Mouse (Mus musculus): ENCODE data around the gene Hist1h1c. TPM values are rescaled to one million over a fixed set of nuclear protein-coding genes. Genes with fewer than 3 reads are reported as not detected.
"Not testable (repeated sequence)": the region's sequence is repeated elsewhere in the genome, so short reads cannot be mapped to it uniquely, and the experiment has no call there.

Gene Hist1h1c
- polyA plus RNA-seq, 1 experiment from 2014 or later, result 15.4 TPM

DNA sequence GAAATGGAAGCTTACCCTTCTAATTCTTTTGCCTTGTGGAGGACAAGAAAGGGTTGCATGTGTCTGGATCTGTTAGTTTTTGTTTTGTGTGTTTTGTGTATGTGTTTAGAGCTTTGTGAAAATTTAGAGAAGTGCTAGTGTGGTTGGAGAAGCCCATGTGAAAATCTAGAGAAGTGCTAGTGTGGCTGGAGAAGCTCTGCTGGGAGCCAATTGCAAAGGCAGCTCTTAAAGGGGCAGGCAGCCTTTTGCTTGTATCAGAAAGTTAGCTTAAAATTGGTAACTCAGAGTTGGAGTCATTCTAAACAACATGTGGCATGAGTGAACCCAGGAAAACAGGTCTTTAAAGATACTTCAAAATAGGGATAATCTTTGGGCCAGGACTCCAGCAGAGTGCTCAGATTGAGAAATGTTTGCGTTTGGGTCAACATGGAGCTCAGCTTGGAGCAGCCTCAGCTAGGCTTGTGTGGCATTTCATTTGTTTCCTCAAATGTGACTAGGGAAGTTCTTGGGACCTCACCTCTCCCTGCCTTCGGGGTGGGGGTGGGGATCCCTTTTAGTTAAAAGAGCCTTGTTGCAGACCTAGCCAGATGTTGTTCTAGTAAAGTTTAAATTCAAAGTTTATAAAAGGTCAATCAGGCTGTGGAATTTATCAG is 20.9 kb upstream of the Hist1h1c start:
- ATAC-seq (ENCODE audit: low FRiP score); H3K9me3 ChIP-seq (replicated peaks); H3K4me1 ChIP-seq; H3K36me3 ChIP-seq; H3K27me3 ChIP-seq; H3K9ac ChIP-seq; H3K4me3 ChIP-seq; H3K4me2 ChIP-seq (replicated peaks); H3K27ac ChIP-seq: not testable (repeated sequence)
- 11% methylated on average over 2 of the region's 2 CpGs for WGBS

- WGBS, result 83% methylated on average over 4 of the region's 4 CpGs
Observed at GRCm38 (mm10) chr13:23724239-23724638, 14.4 kb upstream of the Hist1h1c start.

DNA sequence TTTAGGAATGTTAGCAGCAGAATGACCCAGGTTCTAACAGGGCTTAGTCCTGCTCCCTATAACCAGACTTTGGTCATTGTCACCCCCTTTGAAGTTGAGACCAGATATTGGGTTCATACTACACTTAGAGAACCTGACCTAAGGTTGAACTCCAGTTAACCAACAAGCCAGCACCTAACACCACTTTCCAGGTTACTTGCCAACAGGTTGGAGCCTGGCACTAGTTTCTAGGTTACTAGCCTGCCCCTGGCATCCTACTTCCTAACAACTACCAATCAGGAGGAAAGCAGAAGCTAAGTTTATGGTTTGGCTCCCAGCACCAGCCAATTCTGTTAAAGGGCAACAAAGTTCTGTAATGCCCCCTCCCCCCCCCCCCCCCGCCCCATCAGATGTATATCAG is 13.4 kb upstream of the Hist1h1c start:
- ATAC-seq (ENCODE audit: low FRiP score), result no peak
- WGBS, result no CpG with 5 or more reads among the region's 1 CpGs
- H3K4me1 ChIP-seq, result no peaks in the 10 kb centered on the region

More at GRCm38 (mm10) chr13:23724239-23724638, 14.4 kb upstream of the Hist1h1c start:
- no peak overlapping the region for H3K4me2 ChIP-seq (replicated peaks)
- H3K36me3 ChIP-seq, result no peaks in the 10 kb centered on the region
- no peak for ATAC-seq (ENCODE audit: low FRiP score)
- no peak overlapping the region for H3K27ac ChIP-seq
- no peak overlapping the region for H3K4me3 ChIP-seq
- no peak overlapping the region for H3K9ac ChIP-seq
- H3K9me3 ChIP-seq (replicated peaks), result no peaks in the 10 kb centered on the region
- no peaks in the 10 kb centered on the region for H3K27me3 ChIP-seq
- H3K4me1 ChIP-seq, result no peaks in the 10 kb centered on the region

GRCm38 (mm10) chr13:23728472-23729191 is 10.0 kb upstream of the Hist1h1c start:
- Histone ChIP-seq H3K36me3 (no peaks in the 10 kb centered on the region), H3K9ac (no peak overlapping the region), H3K9me3 (replicated peaks) (no peaks in the 10 kb centered on the region), H3K4me2 (replicated peaks) (no peak overlapping the region), H3K27ac (no peak overlapping the region), H3K4me3 (no peak overlapping the region), H3K4me1 (no peaks in the 10 kb centered on the region), H3K27me3 (no peaks in the 10 kb centered on the region)
- no peak for ATAC-seq (ENCODE audit: low FRiP score)
- WGBS, result 88% methylated on average over 18 of the region's 18 CpGs

More for the DNA sequence above, 13.4 kb upstream of the Hist1h1c start:
- H3K36me3 ChIP-seq, result no peaks in the 10 kb centered on the region
- no peaks in the 10 kb centered on the region for H3K9me3 ChIP-seq (replicated peaks)
- H3K27ac ChIP-seq, result no peak overlapping the region
- H3K27me3 ChIP-seq, result no peaks in the 10 kb centered on the region
- H3K4me3 ChIP-seq, result no peak overlapping the region
- H3K9ac ChIP-seq, result no peak overlapping the region
- H3K4me2 ChIP-seq (replicated peaks), result no peak overlapping the region

- WGBS, result 94% methylated on average over 9 of the region's 9 CpGs
- no peak for ATAC-seq (ENCODE audit: low FRiP score)
- no peak overlapping the region for H3K4me2 ChIP-seq (replicated peaks)
- no peaks in the 10 kb centered on the region for H3K4me1 ChIP-seq
- H3K9ac ChIP-seq, result no peak overlapping the region
- no peaks in the 10 kb centered on the region for H3K27me3 ChIP-seq
- H3K36me3 ChIP-seq, result no peaks in the 10 kb centered on the region
- H3K9me3 ChIP-seq (replicated peaks), result no peaks in the 10 kb centered on the region
- no peak overlapping the region for H3K27ac ChIP-seq
- H3K4me3 ChIP-seq, result no peak overlapping the region
Observed at GRCm38 (mm10) chr13:23729192-23729525, 9.4 kb upstream of the Hist1h1c start.

- 90% methylated on average over 5 of the region's 5 CpGs for WGBS
Observed at GRCm38 (mm10) chr13:23729706-23730105, 8.9 kb upstream of the Hist1h1c start.

GRCm38 (mm10) chr13:23730479-23730878 is 8.1 kb upstream of the Hist1h1c start:
- ATAC-seq (ENCODE audit: low FRiP score), result no peak
- 35% methylated on average over 8 of the region's 8 CpGs for WGBS
- no peaks in the 10 kb centered on the region for H3K36me3 ChIP-seq

More at GRCm38 (mm10) chr13:23729706-23730105, 8.9 kb upstream of the Hist1h1c start:
- ATAC-seq (ENCODE audit: low FRiP score), result no peak
- no peaks in the 10 kb centered on the region for H3K27me3 ChIP-seq
- no peaks in the 10 kb centered on the region for H3K4me1 ChIP-seq
- no peak overlapping the region for H3K4me2 ChIP-seq (replicated peaks)
- H3K4me3 ChIP-seq, result no peak overlapping the region
- H3K9me3 ChIP-seq (replicated peaks), result no peaks in the 10 kb centered on the region
- H3K36me3 ChIP-seq, result no peaks in the 10 kb centered on the region
- no peak overlapping the region for H3K27ac ChIP-seq
- H3K9ac ChIP-seq, result no peak overlapping the region

DNA sequence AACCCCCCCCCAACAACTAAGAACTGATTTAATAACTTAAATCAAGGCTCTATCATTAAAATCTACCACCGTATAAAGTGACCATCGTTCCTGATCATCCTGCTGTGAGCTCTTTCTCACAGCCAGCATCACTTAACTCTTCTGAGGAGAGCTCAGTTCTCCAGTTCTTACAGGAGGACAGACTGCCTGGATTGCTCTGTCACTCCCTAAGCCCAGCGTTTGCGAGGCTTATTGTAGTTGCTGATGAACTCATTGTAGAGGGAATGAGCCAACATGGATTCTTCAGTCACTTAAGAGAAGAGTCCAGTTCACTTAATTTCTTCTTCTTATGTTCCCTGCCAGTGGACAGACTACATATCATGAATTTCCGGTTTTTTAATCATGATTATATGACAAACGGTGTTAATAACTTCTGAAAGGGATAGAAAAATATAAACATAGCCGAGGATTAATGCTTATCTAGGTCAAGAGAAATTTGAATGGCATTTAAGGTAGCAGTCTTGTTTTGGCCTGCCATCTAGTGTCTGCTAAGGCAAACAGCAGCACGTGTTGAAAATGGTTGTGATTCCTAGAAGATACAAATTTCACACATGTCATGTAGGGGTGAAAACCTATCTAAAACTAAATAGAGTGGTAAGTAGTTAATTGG is 6.3 kb upstream of the Hist1h1c start:
- H3K4me1 ChIP-seq, result no peaks in the 10 kb centered on the region
- no peak overlapping the region for H3K4me2 ChIP-seq (replicated peaks)
- no peak overlapping the region for H3K27ac ChIP-seq
- H3K9ac ChIP-seq, result no peak overlapping the region
- no peaks in the 10 kb centered on the region for H3K36me3 ChIP-seq
- no peaks in the 10 kb centered on the region for H3K9me3 ChIP-seq (replicated peaks)
- no peaks in the 10 kb centered on the region for H3K27me3 ChIP-seq
- 27% methylated on average over 8 of the region's 8 CpGs for whole genome bisulfite sequencing
- H3K4me3 ChIP-seq, result no peak overlapping the region
- no peak for ATAC-seq (ENCODE audit: low FRiP score)

More at GRCm38 (mm10) chr13:23730479-23730878, 8.1 kb upstream of the Hist1h1c start:
- Histone ChIP-seq H3K4me1 (no peaks in the 10 kb centered on the region), H3K9me3 (replicated peaks) (no peaks in the 10 kb centered on the region), H3K9ac (no peak overlapping the region), H3K4me2 (replicated peaks) (no peak overlapping the region), H3K27me3 (no peaks in the 10 kb centered on the region), H3K4me3 (no peak overlapping the region), H3K27ac (no peak overlapping the region)

DNA sequence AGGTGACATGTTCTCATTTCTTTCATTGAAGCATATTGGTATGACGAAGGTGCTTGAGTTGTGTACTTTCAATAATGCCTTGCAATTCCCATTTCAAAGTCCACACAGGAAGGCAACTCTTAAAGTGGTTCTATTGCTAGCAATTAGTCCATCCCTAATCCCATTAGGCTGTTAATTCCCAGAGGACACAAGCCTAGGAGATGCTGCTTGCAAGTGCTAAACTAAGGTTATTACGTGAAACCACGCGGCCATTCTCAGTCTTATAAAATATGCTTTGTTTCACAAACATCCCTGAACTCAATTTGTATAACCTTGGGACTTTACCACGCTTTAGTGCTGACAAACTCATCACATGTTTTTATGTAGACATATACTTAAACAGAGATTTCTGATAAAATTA is 1.5 kb upstream of the Hist1h1c start:
- no peak overlapping the region for H3K4me2 ChIP-seq (replicated peaks)
- WGBS, result 91% methylated on average over 5 of the region's 5 CpGs
- H3K27me3 ChIP-seq, result no peaks in the 10 kb centered on the region
- no peaks in the 10 kb centered on the region for H3K36me3 ChIP-seq
- no peak overlapping the region for H3K27ac ChIP-seq
- no peaks in the 10 kb centered on the region for H3K9me3 ChIP-seq (replicated peaks)
- ATAC-seq (ENCODE audit: low FRiP score), result no peak
- peaks cover 13% of the 10 kb centered on the region for H3K4me1 ChIP-seq
- H3K9ac ChIP-seq, result no peak overlapping the region
- H3K4me3 ChIP-seq, result no peak overlapping the region

- Histone ChIP-seq H3K9me3 (replicated peaks) (no peaks in the 10 kb centered on the region), H3K9ac (peak overlapping the region; percentile 82), H3K4me1 (peaks cover 13% of the 10 kb centered on the region), H3K27ac (peak overlapping the region; percentile 94), H3K4me3 (peak overlapping the region; percentile 53), H3K4me2 (replicated peaks) (peak overlapping the region; percentile 99), H3K27me3 (no peaks in the 10 kb centered on the region), H3K36me3 (no peaks in the 10 kb centered on the region)
- no peak for ATAC-seq (ENCODE audit: low FRiP score)
- WGBS, result 26% methylated on average over 4 of the region's 4 CpGs
Observed at GRCm38 (mm10) chr13:23738041-23738440, 567 bp upstream of the Hist1h1c start.

GRCm38 (mm10) chr13:23739069-23739921 is 687 bp downstream of the Hist1h1c start:
- peak overlapping the region; percentile 53 for H3K4me3 ChIP-seq
- peak overlapping the region; percentile 99 for H3K4me2 ChIP-seq (replicated peaks)
- H3K4me1 ChIP-seq, result peaks cover 13% of the 10 kb centered on the region
- peak; percentile 86 for ATAC-seq (ENCODE audit: low FRiP score)
- H3K27me3 ChIP-seq, result no peaks in the 10 kb centered on the region
- no peaks in the 10 kb centered on the region for H3K9me3 ChIP-seq (replicated peaks)
- H3K36me3 ChIP-seq, result no peaks in the 10 kb centered on the region
- WGBS, result under 1% methylated on average over 39 of the region's 39 CpGs
- H3K27ac ChIP-seq, result peak overlapping the region; percentile 94
- H3K9ac ChIP-seq, result peak overlapping the region; percentile 82

DNA sequence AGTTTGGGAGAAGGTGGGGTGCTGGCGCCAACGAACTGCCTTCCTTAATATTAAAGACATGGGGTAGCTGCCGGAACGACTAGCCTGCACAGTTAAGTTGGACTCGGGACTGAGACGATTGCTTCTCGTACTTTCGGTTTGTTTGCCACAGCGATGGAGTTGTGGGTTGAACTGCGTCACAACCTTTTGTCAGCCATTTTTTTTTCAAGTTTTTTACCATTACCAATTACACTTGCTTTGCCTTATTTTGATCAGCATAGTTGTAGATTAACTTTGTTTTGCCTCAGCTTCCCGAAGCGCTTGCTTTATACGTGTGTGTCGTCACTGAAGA is 1.3 kb downstream of the Hist1h1c start:
- H3K36me3 ChIP-seq, result no peaks in the 10 kb centered on the region
- H3K9me3 ChIP-seq (replicated peaks), result no peaks in the 10 kb centered on the region
- peaks cover 13% of the 10 kb centered on the region for H3K4me1 ChIP-seq
- H3K27me3 ChIP-seq, result no peaks in the 10 kb centered on the region
- peak overlapping the region; percentile 94 for H3K27ac ChIP-seq
- peak overlapping the region; percentile 82 for H3K9ac ChIP-seq
- 1% methylated on average over 14 of the region's 14 CpGs for WGBS
- peak overlapping the region; percentile 53 for H3K4me3 ChIP-seq
- H3K4me2 ChIP-seq (replicated peaks), result peak overlapping the region; percentile 99
- no peak for ATAC-seq (ENCODE audit: low FRiP score)

Measured in hindbrain, embryonic 12.5 days (tissue).